Mouse (Mus musculus): ENCODE results near the gene Klhl35. TPM values are rescaled to one million over a fixed set of nuclear protein-coding genes. Genes with fewer than 3 reads are reported as not detected.

The Klhl35 gene
- polyA plus RNA-seq, 1 experiment from 2014 or later, result 0.77 TPM

- Histone ChIP-seq H3K9ac (ENCODE audit: low read depth, low read length) (no peak overlapping the region), H3K27ac (ENCODE audit: low read depth, low read length) (peak overlapping the region; percentile 74), H3K4me1 (ENCODE audit: control insufficient read depth, insufficient read depth, low read length) (peaks cover 13% of the 10 kb centered on the region), H3K4me3 (ENCODE audit: low read depth, low read length) (no peak overlapping the region), H3K36me3 (ENCODE audit: control insufficient read depth, insufficient read depth, low read length) (no peaks in the 10 kb centered on the region), H3K27me3 (ENCODE audit: control insufficient read depth, insufficient read depth, low read length) (no peaks in the 10 kb centered on the region), H3K4me2 (peak overlapping the region; percentile 17), H3K9me3 (replicated peaks; ENCODE audit: control insufficient read depth, low read length) (no peaks in the 10 kb centered on the region)
- ATAC-seq (replicated peaks; ENCODE audit: insufficient number of reproducible peaks, low FRiP score, low TSS enrichment), result no peak; the same call in 1 of the 2 replicates
- WGBS (ENCODE audit: insufficient replicate concordance), result 51% methylated on average over 9 of the region's 9 CpGs
These were observed 50.4 kb downstream of the Klhl35 start for GRCm38 (mm10) chr7:99516092-99516813.

- 27% methylated on average over 3 of the region's 3 CpGs for WGBS (ENCODE audit: insufficient replicate concordance)
- peak overlapping the region; percentile 74 for H3K27ac ChIP-seq (ENCODE audit: low read depth, low read length)
These were observed 51.0 kb downstream of the Klhl35 start for GRCm38 (mm10) chr7:99516814-99517157.

GRCm38 (mm10) chr7:99518954-99519644 is 53.3 kb downstream of the Klhl35 start:
- Histone ChIP-seq H3K9ac (ENCODE audit: low read depth, low read length) (no peak overlapping the region), H3K27me3 (ENCODE audit: control insufficient read depth, insufficient read depth, low read length) (no peaks in the 10 kb centered on the region), H3K4me1 (ENCODE audit: control insufficient read depth, insufficient read depth, low read length) (peaks cover 13% of the 10 kb centered on the region), H3K9me3 (replicated peaks; ENCODE audit: control insufficient read depth, low read length) (no peaks in the 10 kb centered on the region), H3K4me2 (no peak overlapping the region), H3K36me3 (ENCODE audit: control insufficient read depth, insufficient read depth, low read length) (no peaks in the 10 kb centered on the region), H3K4me3 (ENCODE audit: low read depth, low read length) (no peak overlapping the region), H3K27ac (ENCODE audit: low read depth, low read length) (no peak overlapping the region)
- WGBS (ENCODE audit: insufficient replicate concordance), result 52% methylated on average over 4 of the region's 4 CpGs
- ATAC-seq (replicated peaks; ENCODE audit: insufficient number of reproducible peaks, low FRiP score, low TSS enrichment), result no peak

More at GRCm38 (mm10) chr7:99516814-99517157, 51.0 kb downstream of the Klhl35 start:
- H3K4me1 ChIP-seq (ENCODE audit: control insufficient read depth, insufficient read depth, low read length), result peaks cover 13% of the 10 kb centered on the region
- H3K9me3 ChIP-seq (replicated peaks; ENCODE audit: control insufficient read depth, low read length), result no peaks in the 10 kb centered on the region
- no peaks in the 10 kb centered on the region for H3K27me3 ChIP-seq (ENCODE audit: control insufficient read depth, insufficient read depth, low read length)
- H3K4me3 ChIP-seq (ENCODE audit: low read depth, low read length), result no peak overlapping the region
- peak; percentile 77 for ATAC-seq (replicated peaks; ENCODE audit: insufficient number of reproducible peaks, low FRiP score, low TSS enrichment)
- no peak overlapping the region for H3K9ac ChIP-seq (ENCODE audit: low read depth, low read length)
- no peaks in the 10 kb centered on the region for H3K36me3 ChIP-seq (ENCODE audit: control insufficient read depth, insufficient read depth, low read length)
- peak overlapping the region; percentile 17 for H3K4me2 ChIP-seq

GRCm38 (mm10) chr7:99523121-99523520 is 57.3 kb downstream of the Klhl35 start:
- ATAC-seq (replicated peaks; ENCODE audit: insufficient number of reproducible peaks, low FRiP score, low TSS enrichment), result no peak
- WGBS (ENCODE audit: insufficient replicate concordance), result 63% methylated on average over 8 of the region's 8 CpGs
- H3K9ac ChIP-seq (ENCODE audit: low read depth, low read length), result no peak overlapping the region

More at GRCm38 (mm10) chr7:99523121-99523520, 57.3 kb downstream of the Klhl35 start:
- no peak overlapping the region for H3K27ac ChIP-seq (ENCODE audit: low read depth, low read length)
- H3K4me2 ChIP-seq, result no peak overlapping the region
- H3K9me3 ChIP-seq (replicated peaks; ENCODE audit: control insufficient read depth, low read length), result no peaks in the 10 kb centered on the region
- H3K27me3 ChIP-seq (ENCODE audit: control insufficient read depth, insufficient read depth, low read length), result no peaks in the 10 kb centered on the region
- H3K4me3 ChIP-seq (ENCODE audit: low read depth, low read length), result no peak overlapping the region
- H3K4me1 ChIP-seq (ENCODE audit: control insufficient read depth, insufficient read depth, low read length), result no peaks in the 10 kb centered on the region
- no peaks in the 10 kb centered on the region for H3K36me3 ChIP-seq (ENCODE audit: control insufficient read depth, insufficient read depth, low read length)

Other genes with a start within 250 kb of the Klhl35 start
- gene Mogat2, start 227.4 kb upstream of the Klhl35 start, polyA plus RNA-seq (2014; fragmentation: Nextera tagmentation; extraction: Ambion mirVana), result 4.2 and 7.1 TPM in 2 replicates
- 2.0 and 2.2 TPM in 2 replicates for gene Map6, start 198.6 kb upstream of the Klhl35 start, polyA plus RNA-seq (2014; fragmentation: Nextera tagmentation; extraction: Ambion mirVana)
- 442 and 580 TPM in 2 replicates for gene Serpinh1, start 112.8 kb upstream of the Klhl35 start, polyA plus RNA-seq (2014; fragmentation: Nextera tagmentation; extraction: Ambion mirVana)
- 20.0 and 20.8 TPM in 2 replicates for gene Gdpd5, start 84.6 kb upstream of the Klhl35 start, polyA plus RNA-seq (2014; fragmentation: Nextera tagmentation; extraction: Ambion mirVana)
- gene Rps3, start 17.7 kb downstream of the Klhl35 start, polyA plus RNA-seq (2014; fragmentation: Nextera tagmentation; extraction: Ambion mirVana), result 591 and 608 TPM in 2 replicates
- 4.9 and 5.3 TPM in 2 replicates for gene Arrb1, start 69.5 kb downstream of the Klhl35 start, polyA plus RNA-seq (2014; fragmentation: Nextera tagmentation; extraction: Ambion mirVana)
- 1.4 and 1.5 TPM in 2 replicates for gene Tpbgl, start 161.1 kb downstream of the Klhl35 start, polyA plus RNA-seq (2014; fragmentation: Nextera tagmentation; extraction: Ambion mirVana)
- gene Slco2b1, start 245.3 kb downstream of the Klhl35 start, polyA plus RNA-seq (2014; fragmentation: Nextera tagmentation; extraction: Ambion mirVana), result 0.36 and 0.39 TPM in 2 replicates

All from heart, embryonic 11.5 days (tissue).